Mouse (Mus musculus): ENCODE results near the gene Echdc2. TPM values are rescaled to one million over a fixed set of nuclear protein-coding genes. Genes with fewer than 3 reads are reported as not detected.
A peak's percentile ranks its signal among the peaks of the same experiment; 100 is the strongest.
"Not testable (repeated sequence)": the region's sequence is repeated elsewhere in the genome, so short reads cannot be mapped to it uniquely, and the experiment has no call there.

Gene Echdc2
- total RNA-seq (2021) (10 to 100 TPM; 23.0 to 26.4 TPM), polyA plus RNA-seq (2012; rRNA removed) (82.2 and 91.8 TPM in 2 replicates)
- long read RNA-seq, transcript Echdc2-201 (10 exons, 1,307 nt): major isoform, 14 of 20 reads
- long read RNA-seq, partial matches to known transcripts: 1 of 20 reads
- long read RNA-seq, other reads (novel, unspliced or antisense): 4 of 20 reads

GRCm38 (mm10) chr4:108165152-108165895 is at the start of gene Echdc2:
Gene Echdc2, plus strand, starts transcription at chr4:108165437.
- peak; percentile 66 for DNase-seq

- DNase-seq: no peak
Observed at GRCm38 (mm10) chr4:108116466-108116865, 48.8 kb upstream of the Echdc2 start.

GRCm38 (mm10) chr4:108117488-108117887 is 47.7 kb upstream of the Echdc2 start:
- DNase-seq: no peak

GRCm38 (mm10) chr4:108117924-108118876 is 47.0 kb upstream of the Echdc2 start:
- peak; percentile 97 for DNase-seq

- DNase-seq: no peak
Observed at GRCm38 (mm10) chr4:108124104-108124503, 41.1 kb upstream of the Echdc2 start.

GRCm38 (mm10) chr4:108126260-108126659 is 39.0 kb upstream of the Echdc2 start:
- DNase-seq: no peak

- no peak for DNase-seq
Observed at GRCm38 (mm10) chr4:108127516-108127915, 37.7 kb upstream of the Echdc2 start.

- no peak for DNase-seq
Observed at GRCm38 (mm10) chr4:108128339-108128738, 36.9 kb upstream of the Echdc2 start.

GRCm38 (mm10) chr4:108130452-108130851 is 34.8 kb upstream of the Echdc2 start:
- DNase-seq: no peak

GRCm38 (mm10) chr4:108136938-108137337 is 28.3 kb upstream of the Echdc2 start:
- DNase-seq: peak; percentile 81

GRCm38 (mm10) chr4:108143178-108143577 is 22.1 kb upstream of the Echdc2 start:
- not testable (repeated sequence) for DNase-seq

- no peak for DNase-seq
Observed at GRCm38 (mm10) chr4:108143778-108144177, 21.5 kb upstream of the Echdc2 start.

- DNase-seq: no peak
Observed at GRCm38 (mm10) chr4:108144880-108145279, 20.4 kb upstream of the Echdc2 start, which contains the start of gene Scp2. Gene Scp2, minus strand, starts transcription at chr4:108144998.

- DNase-seq: not testable (repeated sequence)
Observed at GRCm38 (mm10) chr4:108145554-108145953, 19.7 kb upstream of the Echdc2 start.

GRCm38 (mm10) chr4:108155141-108155540 is 10.1 kb upstream of the Echdc2 start:
- not testable (repeated sequence) for DNase-seq

- DNase-seq: no peak
Observed at GRCm38 (mm10) chr4:108161936-108162335, 3.3 kb upstream of the Echdc2 start.

- DNase-seq: no peak
Observed at GRCm38 (mm10) chr4:108163291-108163690, 1.9 kb upstream of the Echdc2 start.

- no peak for DNase-seq
Observed at GRCm38 (mm10) chr4:108166874-108167273, 1.6 kb downstream of the Echdc2 start.

GRCm38 (mm10) chr4:108168056-108168455 is 2.8 kb downstream of the Echdc2 start:
- no peak for DNase-seq

GRCm38 (mm10) chr4:108182278-108182677 is 17.0 kb downstream of the Echdc2 start:
- no peak for DNase-seq

GRCm38 (mm10) chr4:108192821-108193323 is 27.6 kb downstream of the Echdc2 start:
- DNase-seq: no peak

GRCm38 (mm10) chr4:108196277-108196855 is 31.1 kb downstream of the Echdc2 start:
- peak; percentile 21 for DNase-seq

Data from adrenal gland, adult 2 months (tissue).